Mouse (Mus musculus) hindbrain, embryonic 14.5 days (tissue): ENCODE data around the gene Alk. TPM values are rescaled to one million over a fixed set of nuclear protein-coding genes. Genes with fewer than 3 reads are reported as not detected.

ENCODE experiments used
- ATAC-seq: fragments of 200-750 bp; cut with Nextera tagmentation; 2 replicates; pipeline ENCODE4 v1.8.0; 2017; ENCODE audit warnings: moderate number of reproducible peaks, mild to moderate bottlenecking, moderate TSS enrichment, moderate library complexity; ENCODE audit not compliant: low FRiP score
- DNase-seq: peaks from one replicate; pipeline ENCODE4 v3.0.0-alpha.2; 2015; ENCODE audit warnings: low spot score
- H3K27ac ChIP-seq: fragments of 300-500 bp; sonication (generic); 2 replicates; pipeline ENCODE4 v1.5.1; 2014; ENCODE audit warnings: mild to moderate bottlenecking, moderate library complexity
- H3K27me3 ChIP-seq: fragments of 300-500 bp; sonication (generic); 2 replicates; pipeline ENCODE4 v1.6.1; 2014; ENCODE audit warnings: mild to moderate bottlenecking, low read length, mixed read lengths; ENCODE audit not compliant: control insufficient read depth, insufficient read depth
- H3K36me3 ChIP-seq: fragments of 300-500 bp; sonication (generic); replicated peaks from 2 replicates; pipeline ENCODE4 v1.6.1; 2014; ENCODE audit not compliant: control insufficient read depth, insufficient read depth
- H3K4me1 ChIP-seq: fragments of 300-500 bp; sonication (generic); replicated peaks from 2 replicates; pipeline ENCODE4 v1.6.1; 2014; ENCODE audit warnings: antibody characterized with exemption, low read length, mixed read lengths; ENCODE audit not compliant: control insufficient read depth, insufficient read depth
- H3K4me2 ChIP-seq: fragments of 300-500 bp; sonication (generic); replicated peaks from 2 replicates; pipeline ENCODE4 v1.6.1; 2014; ENCODE audit warnings: mild to moderate bottlenecking, moderate library complexity
- H3K4me3 ChIP-seq: fragments of 300-500 bp; sonication (generic); replicated peaks from 2 replicates; pipeline ENCODE4 v1.5.1; 2014; ENCODE audit warnings: mild to moderate bottlenecking, low read length
- H3K9ac ChIP-seq: fragments of 300-500 bp; sonication (generic); 2 replicates; pipeline ENCODE4 v1.6.1; 2014
- H3K9me3 ChIP-seq: fragments of 300-500 bp; sonication (generic); 2 replicates; pipeline ENCODE4 v1.6.1; 2016; ENCODE audit warnings: low read length; ENCODE audit not compliant: control insufficient read depth
- WGBS: fragments of 180-500 bp; shearing (Covaris S2); extraction: QIAGEN DNeasy Blood & Tissue Kit; methylation state at CpG from one replicate; pipeline ENCODE4 v1.1.7; 2014; 5-methylcytosine and 5-hydroxymethylcytosine counted together
- polyA plus RNA-seq: library from polyadenylated mRNA; unstranded; fragments of >200 nt; fragmentation: Nextera tagmentation; extraction: Ambion mirVana; gene quantifications from 2 replicates; pipeline ENCODE4 v1.2.1, GENCODE M21; 2014

The Alk gene
- polyA plus RNA-seq, 1 experiment from 2014 or later = 3.2 TPM

- no peak overlapping the region for H3K27ac ChIP-seq
- no peak for DNase-seq
- no peak overlapping the region for H3K4me3 ChIP-seq
- no peaks in the 10 kb centered on the region for H3K36me3 ChIP-seq
- ATAC-seq = no peak
- no peak overlapping the region for H3K9ac ChIP-seq
- H3K27me3 ChIP-seq = no peaks in the 10 kb centered on the region
- WGBS = 90% methylated on average over 7 of the region's 7 CpGs
- H3K4me1 ChIP-seq = no peaks in the 10 kb centered on the region
- H3K4me2 ChIP-seq = no peak overlapping the region
- no peaks in the 10 kb centered on the region for H3K9me3 ChIP-seq
Measured at GRCm38 (mm10) chr17:72230891-72231290, 373.5 kb downstream of the Alk start.

- H3K4me3 ChIP-seq = no peak overlapping the region
- DNase-seq = no peak
- no peaks in the 10 kb centered on the region for H3K9me3 ChIP-seq
- no peaks in the 10 kb centered on the region for H3K4me1 ChIP-seq
- no peaks in the 10 kb centered on the region for H3K36me3 ChIP-seq
- no peak overlapping the region for H3K9ac ChIP-seq
- H3K27ac ChIP-seq = no peak overlapping the region
- no peak for ATAC-seq
- WGBS = 90% methylated on average over 3 of the region's 3 CpGs
- no peak overlapping the region for H3K4me2 ChIP-seq
- no peaks in the 10 kb centered on the region for H3K27me3 ChIP-seq
Measured at GRCm38 (mm10) chr17:72218816-72219215, 385.6 kb downstream of the Alk start.

GRCm38 (mm10) chr17:72197576-72197975 lies 406.9 kb downstream of the Alk start:
- Histone ChIP-seq H3K9ac (no peak overlapping the region), H3K9me3 (no peaks in the 10 kb centered on the region), H3K4me2 (no peak overlapping the region), H3K27me3 (no peaks in the 10 kb centered on the region), H3K4me3 (no peak overlapping the region), H3K36me3 (no peaks in the 10 kb centered on the region), H3K4me1 (peaks cover 14% of the 10 kb centered on the region), H3K27ac (no peak overlapping the region)
- 46% methylated on average over 6 of the region's 6 CpGs for WGBS
- DNase-seq (peak; percentile 64), ATAC-seq (peak; percentile 24; the same call in 1 of the 2 replicates)

GRCm38 (mm10) chr17:72194976-72195650 lies 409.3 kb downstream of the Alk start:
- Histone ChIP-seq H3K4me1 (peaks cover 14% of the 10 kb centered on the region), H3K9ac (no peak overlapping the region), H3K27me3 (no peaks in the 10 kb centered on the region), H3K4me3 (no peak overlapping the region), H3K4me2 (no peak overlapping the region), H3K27ac (no peak overlapping the region), H3K9me3 (no peaks in the 10 kb centered on the region), H3K36me3 (no peaks in the 10 kb centered on the region)
- DNase-seq = peak; percentile 58
- ATAC-seq = peak; percentile 61; the same call in 1 of the 2 replicates
- 23% methylated on average over 12 of the region's 12 CpGs for WGBS

DNA sequence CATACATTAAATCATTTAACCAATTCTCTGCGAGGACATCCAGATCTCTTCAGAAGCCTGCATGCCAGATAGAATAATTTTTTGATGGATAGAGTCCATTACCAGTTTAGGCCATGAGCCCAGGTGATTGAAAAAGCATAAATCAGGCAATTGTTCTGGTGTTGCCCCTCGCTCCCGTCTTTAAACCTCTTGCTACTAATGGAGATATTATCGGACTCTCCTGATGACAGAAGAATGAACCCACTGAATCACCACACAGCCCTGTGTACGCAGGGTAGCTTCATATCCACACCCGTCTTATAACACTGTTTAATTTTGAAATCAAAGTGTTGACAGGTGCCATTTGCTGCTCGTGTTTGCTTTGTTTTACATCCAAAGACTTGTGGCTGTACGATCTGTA lies 413.9 kb downstream of the Alk start:
- WGBS = 82% methylated on average over 8 of the region's 8 CpGs
- Histone ChIP-seq H3K27me3 (no peaks in the 10 kb centered on the region), H3K4me3 (no peak overlapping the region), H3K4me1 (peaks cover 3% of the 10 kb centered on the region), H3K27ac (no peak overlapping the region), H3K9me3 (no peaks in the 10 kb centered on the region), H3K9ac (no peak overlapping the region), H3K36me3 (no peaks in the 10 kb centered on the region), H3K4me2 (no peak overlapping the region)
- ATAC-seq (no peak), DNase-seq (no peak)

DNA sequence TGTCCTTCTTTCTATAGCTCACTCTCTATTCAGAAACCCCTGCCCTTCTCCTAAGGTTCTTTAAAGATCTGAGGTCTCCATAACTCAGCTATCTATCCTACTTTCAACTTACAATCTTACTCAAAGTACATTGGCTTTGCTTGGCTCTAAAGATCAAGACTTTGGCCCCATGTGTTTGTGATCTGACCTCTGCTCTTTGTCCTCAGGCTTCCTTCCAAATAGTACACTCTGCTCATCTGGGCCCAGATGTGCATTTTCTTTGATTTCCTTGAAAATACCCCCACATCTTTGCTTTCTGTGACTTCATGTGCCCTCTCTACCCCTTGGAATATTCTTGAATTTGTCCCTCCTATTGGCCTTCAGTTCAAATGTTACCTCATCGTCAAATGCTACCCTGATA lies 417.4 kb downstream of the Alk start:
- Histone ChIP-seq H3K9me3 (no peaks in the 10 kb centered on the region), H3K36me3 (no peaks in the 10 kb centered on the region), H3K27ac (no peak overlapping the region), H3K4me1 (no peaks in the 10 kb centered on the region), H3K27me3 (no peaks in the 10 kb centered on the region), H3K4me2 (no peak overlapping the region), H3K9ac (no peak overlapping the region), H3K4me3 (no peak overlapping the region)
- ATAC-seq = no peak
- WGBS = 89% methylated on average over 1 of the region's 1 CpGs
- no peak for DNase-seq

DNA sequence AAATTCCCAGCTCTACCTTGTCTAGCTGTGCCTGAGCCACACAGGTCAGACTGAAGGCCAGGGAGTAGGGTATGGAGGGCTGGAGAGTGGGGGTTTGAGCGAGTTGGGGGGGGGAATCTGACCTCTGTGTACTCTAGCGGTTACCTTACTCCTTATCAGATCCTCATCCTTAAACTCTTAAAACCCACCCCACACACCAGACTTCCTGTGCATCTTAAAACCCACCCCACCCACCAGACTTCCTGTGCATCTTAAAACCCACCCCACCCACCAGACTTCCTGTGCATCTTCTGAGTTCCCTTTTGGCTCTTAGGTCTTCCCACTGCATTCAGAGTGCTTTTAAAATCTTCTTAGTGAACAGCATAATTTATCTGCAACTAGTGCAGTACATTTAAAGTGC lies 422.0 kb downstream of the Alk start:
- no peak for DNase-seq
- no peaks in the 10 kb centered on the region for H3K27me3 ChIP-seq
- 85% methylated on average over 2 of the region's 2 CpGs for WGBS
- ATAC-seq = no peak
- H3K4me1 ChIP-seq = no peaks in the 10 kb centered on the region
- no peak overlapping the region for H3K4me2 ChIP-seq
- H3K36me3 ChIP-seq = no peaks in the 10 kb centered on the region
- H3K27ac ChIP-seq = no peak overlapping the region
- no peak overlapping the region for H3K4me3 ChIP-seq
- no peak overlapping the region for H3K9ac ChIP-seq
- no peaks in the 10 kb centered on the region for H3K9me3 ChIP-seq

DNA sequence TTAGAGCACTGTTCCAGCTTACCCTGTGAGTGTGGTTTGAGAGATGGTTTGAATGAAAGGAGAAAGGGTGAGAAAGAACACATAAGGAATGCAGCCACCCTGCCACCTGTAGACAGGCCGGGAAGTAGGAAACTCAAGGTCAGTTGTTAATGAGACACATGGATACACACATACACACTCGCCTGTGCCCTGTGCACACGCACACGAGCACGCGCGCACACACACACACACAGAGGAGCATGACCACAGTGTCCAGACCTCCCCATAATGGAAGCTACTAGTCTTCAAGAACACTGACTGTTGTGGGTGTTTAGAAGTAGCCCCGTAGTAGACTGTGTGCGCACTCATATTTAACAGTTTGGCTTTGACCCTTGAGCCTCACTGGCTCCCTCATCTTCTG lies 424.2 kb downstream of the Alk start:
- Histone ChIP-seq H3K9ac (no peak overlapping the region), H3K9me3 (no peaks in the 10 kb centered on the region), H3K36me3 (no peaks in the 10 kb centered on the region), H3K27ac (no peak overlapping the region), H3K4me1 (no peaks in the 10 kb centered on the region), H3K4me2 (no peak overlapping the region), H3K27me3 (no peaks in the 10 kb centered on the region), H3K4me3 (no peak overlapping the region)
- DNase-seq = no peak
- WGBS = 95% methylated on average over 9 of the region's 9 CpGs
- no peak for ATAC-seq

GRCm38 (mm10) chr17:72179722-72180140 lies 424.7 kb downstream of the Alk start:
- Histone ChIP-seq H3K36me3 (no peaks in the 10 kb centered on the region), H3K4me3 (no peak overlapping the region), H3K4me2 (no peak overlapping the region), H3K9me3 (no peaks in the 10 kb centered on the region), H3K27ac (no peak overlapping the region), H3K27me3 (no peaks in the 10 kb centered on the region), H3K9ac (no peak overlapping the region), H3K4me1 (no peaks in the 10 kb centered on the region)
- ATAC-seq (no peak), DNase-seq (no peak)
- 90% methylated on average over 14 of the region's 14 CpGs for whole genome bisulfite sequencing

GRCm38 (mm10) chr17:72173778-72174177 lies 430.6 kb downstream of the Alk start:
- Histone ChIP-seq H3K4me2 (no peak overlapping the region), H3K4me1 (no peaks in the 10 kb centered on the region), H3K4me3 (no peak overlapping the region), H3K27me3 (no peaks in the 10 kb centered on the region), H3K9me3 (no peaks in the 10 kb centered on the region), H3K9ac (no peak overlapping the region), H3K27ac (no peak overlapping the region), H3K36me3 (no peaks in the 10 kb centered on the region)
- DNase-seq = no peak
- ATAC-seq = no peak
- 60% methylated on average over 3 of the region's 3 CpGs for WGBS
